Mouse (Mus musculus) bone marrow, adult 2 months (tissue): ENCODE data around the gene Snw1.
"Not testable (repeated sequence)": the region's sequence is repeated elsewhere in the genome, so short reads cannot be mapped to it uniquely, and the experiment has no call there.

Experiments used
- CTCF ChIP-seq: fragments of 200-500 bp; IDR thresholded peaks from 2 replicates; pipeline ENCODE4 v1.5.1; 2011; ENCODE audit warnings: low read length, control low read depth; ENCODE audit not compliant: control insufficient read depth, insufficient read depth
- POLR2A ChIP-seq: fragments of 200-500 bp; IDR thresholded peaks from 2 replicates; pipeline ENCODE4 v1.6.1; 2011; ENCODE audit warnings: low read depth, mild to moderate bottlenecking, control low read depth, low read length, borderline replicate concordance; ENCODE audit not compliant: control insufficient read depth

GRCm38 (mm10) chr12:87482482-87482881 is 10.4 kb upstream of the Snw1 start:
- TF ChIP-seq POLR2A, CTCF: not testable (repeated sequence)
